Mouse (Mus musculus): ENCODE measurements at regions not wholly inside any gene's neighbourhood (a gene's known extent, or its start where the extent isn't known, plus 50 kb on each side); places are given as distances from the start of the nearest gene placed in this dataset.

DNA sequence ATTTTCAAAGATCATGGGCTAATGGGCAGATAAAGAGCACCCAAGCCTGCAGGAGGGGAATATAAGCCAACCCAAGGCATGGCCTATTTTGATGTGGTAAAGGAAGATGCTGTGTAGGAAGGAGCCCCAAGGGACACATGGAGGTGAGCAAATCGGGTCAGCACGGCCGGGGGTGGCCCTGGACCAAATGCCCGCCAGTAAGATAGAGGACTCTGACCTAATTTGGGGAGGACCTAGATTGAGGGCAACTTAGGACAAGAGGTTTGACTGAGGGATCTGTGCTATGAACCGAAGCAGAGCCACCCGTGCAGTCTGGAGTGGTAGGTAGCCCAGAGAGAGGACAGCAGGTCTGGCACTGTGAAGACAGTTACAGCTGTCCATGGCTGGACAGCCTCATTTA lies 166.9 kb upstream of the Myt1l start:
- TF ChIP-seq EP300 (IDR thresholded peaks at IDR 0.05; ENCODE audit: insufficient read depth, low read depth, low read length), result no peak
- no peak for TF ChIP-seq CTCF (IDR thresholded peaks at IDR 0.05; ENCODE audit: low read depth, low read length)

All from ES-Bruce4 (cell line).